Mouse (Mus musculus) kidney, postnatal 0 days (tissue): Measurements from ENCODE around the gene Adamts8. TPM values are rescaled to one million over a fixed set of nuclear protein-coding genes. Genes with fewer than 3 reads are reported as not detected.

ENCODE experiments used
- ATAC-seq: fragments of 200-750 bp; cut with Nextera tagmentation; replicated peaks from 2 replicates; pipeline ENCODE4 v1.8.0; 2017; ENCODE audit warnings: low read depth, moderate number of reproducible peaks, moderate TSS enrichment, moderate library complexity; ENCODE audit not compliant: low FRiP score
- DNase-seq: peaks from one replicate; pipeline ENCODE4 v3.0.0-alpha.2; 2016; ENCODE audit warnings: low spot score
- H3K27ac ChIP-seq: fragments of 300-500 bp; sonication (generic); 2 replicates; pipeline ENCODE4 v1.5.1; 2014; ENCODE audit warnings: mild to moderate bottlenecking
- H3K27me3 ChIP-seq: fragments of 300-500 bp; sonication (generic); 2 replicates; pipeline ENCODE4 v1.6.1; 2014; ENCODE audit warnings: low read length, mixed read lengths; ENCODE audit not compliant: insufficient read depth
- H3K36me3 ChIP-seq: fragments of 300-500 bp; sonication (generic); 2 replicates; pipeline ENCODE4 v1.6.1; 2014; ENCODE audit warnings: low read length, mixed read lengths; ENCODE audit not compliant: insufficient read depth
- H3K4me1 ChIP-seq: fragments of 300-500 bp; sonication (generic); replicated peaks from 2 replicates; pipeline ENCODE4 v1.6.1; 2014; ENCODE audit warnings: antibody characterized with exemption, low read length, mixed read lengths; ENCODE audit not compliant: insufficient read depth
- H3K4me2 ChIP-seq: fragments of 300-500 bp; sonication (generic); 2 replicates; pipeline ENCODE4 v1.6.1; 2014; ENCODE audit warnings: mild to moderate bottlenecking, low read length, moderate library complexity, mixed read lengths
- H3K4me3 ChIP-seq: fragments of 300-500 bp; sonication (generic); replicated peaks from 2 replicates; pipeline ENCODE4 v1.5.1; 2014; ENCODE audit warnings: low read depth, low read length
- H3K9ac ChIP-seq: fragments of 300-500 bp; sonication (generic); 2 replicates; pipeline ENCODE4 v1.6.1; 2014; ENCODE audit warnings: low read depth, low read length
- H3K9me3 ChIP-seq: fragments of 300-500 bp; sonication (generic); replicated peaks from 2 replicates; pipeline ENCODE4 v1.6.1; 2016; ENCODE audit warnings: low read length, inconsistent platforms, mixed read lengths
- CTCF ChIP-seq: IDR thresholded peaks from 2 replicates; pipeline ENCODE4 v1.5.1; 2016; ENCODE audit warnings: antibody characterized with exemption, low read depth, mild to moderate bottlenecking, moderate library complexity
- WGBS: fragments of 180-500 bp; shearing (Covaris S2); extraction: QIAGEN DNeasy Blood & Tissue Kit; methylation state at CpG from one replicate; pipeline ENCODE4 v1.1.7; 2014; 5-methylcytosine and 5-hydroxymethylcytosine counted together
- polyA plus RNA-seq: library from polyadenylated mRNA; unstranded; fragments of >200 nt; fragmentation: Nextera tagmentation; extraction: Ambion mirVana; gene quantifications from 2 replicates; pipeline ENCODE4 v1.2.1, GENCODE M21; 2015

Adamts8 gene
- polyA plus RNA-seq, 1 experiment from 2014 or later = 0.66 TPM

GRCm38 (mm10) chr9:31010749-31011148, 68.4 kb downstream of the Adamts8 start:
- no peak overlapping the region for H3K4me3 ChIP-seq
- H3K27ac ChIP-seq = no peak overlapping the region
- H3K36me3 ChIP-seq = no peaks in the 10 kb centered on the region
- H3K4me2 ChIP-seq = no peak overlapping the region
- ATAC-seq (no peak), DNase-seq (no peak)
- H3K9me3 ChIP-seq = no peaks in the 10 kb centered on the region
- H3K27me3 ChIP-seq = no peaks in the 10 kb centered on the region
- 66% methylated on average over 3 of the region's 3 CpGs for WGBS
- no peak for TF ChIP-seq CTCF
- H3K9ac ChIP-seq = no peak overlapping the region
- no peaks in the 10 kb centered on the region for H3K4me1 ChIP-seq

- H3K9ac ChIP-seq = no peak overlapping the region
- no peak overlapping the region for H3K4me2 ChIP-seq
- no peak for DNase-seq
- H3K4me3 ChIP-seq = no peak overlapping the region
- no peaks in the 10 kb centered on the region for H3K9me3 ChIP-seq
- no peaks in the 10 kb centered on the region for H3K27me3 ChIP-seq
- no peak for TF ChIP-seq CTCF
- 37% methylated on average over 1 of the region's 1 CpGs for WGBS
- H3K27ac ChIP-seq = no peak overlapping the region
- no peak for ATAC-seq
- no peaks in the 10 kb centered on the region for H3K36me3 ChIP-seq
- H3K4me1 ChIP-seq = no peaks in the 10 kb centered on the region
Measured at GRCm38 (mm10) chr9:31011533-31011932, 69.2 kb downstream of the Adamts8 start.

GRCm38 (mm10) chr9:31012674-31013073, 70.3 kb downstream of the Adamts8 start:
- ATAC-seq (no peak), DNase-seq (no peak)
- H3K9me3 ChIP-seq = no peaks in the 10 kb centered on the region
- H3K4me2 ChIP-seq = no peak overlapping the region
- no peaks in the 10 kb centered on the region for H3K27me3 ChIP-seq
- H3K9ac ChIP-seq = no peak overlapping the region
- TF ChIP-seq CTCF = no peak
- no peaks in the 10 kb centered on the region for H3K4me1 ChIP-seq
- H3K27ac ChIP-seq = no peak overlapping the region
- 79% methylated on average over 4 of the region's 4 CpGs for WGBS
- H3K4me3 ChIP-seq = no peak overlapping the region
- H3K36me3 ChIP-seq = no peaks in the 10 kb centered on the region

DNA sequence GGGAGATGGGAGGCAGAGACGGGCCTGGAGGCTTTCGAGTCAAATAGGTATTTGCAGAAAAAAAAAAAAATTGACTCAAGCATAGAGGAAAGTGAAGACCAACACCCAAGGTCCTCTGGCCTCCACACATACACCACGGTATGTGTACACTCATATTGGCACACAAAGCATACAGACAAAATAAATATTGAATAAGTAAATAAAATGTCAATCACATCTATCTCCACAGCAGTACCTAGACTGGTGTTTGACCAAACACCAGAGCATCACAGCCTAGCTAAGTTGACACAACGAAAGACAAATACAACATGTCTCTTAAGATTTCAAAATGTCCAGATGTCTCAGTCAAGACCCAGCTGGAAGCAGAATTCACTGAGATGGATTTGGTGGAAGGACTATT, 71.1 kb downstream of the Adamts8 start:
- WGBS = 89% methylated on average over 4 of the region's 4 CpGs
- Histone ChIP-seq H3K27ac (no peak overlapping the region), H3K27me3 (no peaks in the 10 kb centered on the region), H3K4me1 (no peaks in the 10 kb centered on the region), H3K9me3 (no peaks in the 10 kb centered on the region), H3K4me3 (no peak overlapping the region), H3K9ac (no peak overlapping the region), H3K36me3 (no peaks in the 10 kb centered on the region), H3K4me2 (no peak overlapping the region)
- ATAC-seq (no peak), DNase-seq (no peak)
- TF ChIP-seq CTCF = no peak

Other genes starting within 250 kb of the Adamts8 start
- gene Adamts15, start 20.1 kb upstream of the Adamts8 start, polyA plus RNA-seq = 4.9 and 5.8 TPM in 2 replicates
- gene Zbtb44, start 88.1 kb downstream of the Adamts8 start, polyA plus RNA-seq = 8.3 and 9.8 TPM in 2 replicates
- 45.9 and 50.8 TPM in 2 replicates for gene St14, start 189.3 kb downstream of the Adamts8 start, polyA plus RNA-seq